Mouse (Mus musculus): Measurements from ENCODE around the gene Mical3. TPM values are rescaled to one million over a fixed set of nuclear protein-coding genes. Genes with fewer than 3 reads are reported as not detected.

Mical3 gene
- polyA plus RNA-seq, 1 experiment: 10.3 TPM

GRCm38 (mm10) chr6:121031370-121031769 lies 99.4 kb downstream of the Mical3 start:
- H3ac ChIP-seq (ENCODE audit: control insufficient read depth, insufficient read length, low read depth): no peak overlapping the region
- TF ChIP-seq FOSL1 (IDR thresholded peaks at IDR 0.05; ENCODE audit: insufficient read depth, low read length, poor library complexity, severe bottlenecking): no peak
- no peak for TF ChIP-seq MYOG (IDR thresholded peaks at IDR 0.05; ENCODE audit: control insufficient read depth, extremely low read depth, insufficient read length)
- no peak for TF ChIP-seq MYOD1 (IDR thresholded peaks at IDR 0.05; ENCODE audit: control insufficient read depth, insufficient read length, low read depth)
- no peak for TF ChIP-seq MAX (IDR thresholded peaks at IDR 0.05)
- TF ChIP-seq CTCF (IDR thresholded peaks at IDR 0.05; ENCODE audit: control insufficient read depth, insufficient read depth, insufficient read length): no peak
- TF ChIP-seq USF1 (IDR thresholded peaks at IDR 0.05; ENCODE audit: low read depth): no peak
- TF ChIP-seq CEBPB (IDR thresholded peaks at IDR 0.05; ENCODE audit: low read depth): no peak
- H3K27me3 ChIP-seq (ENCODE audit: control insufficient read depth, insufficient read depth, insufficient read length): no peaks in the 10 kb centered on the region
- no peaks in the 10 kb centered on the region for H3K79me2 ChIP-seq (ENCODE audit: control insufficient read depth, insufficient read depth)
- no peak overlapping the region for H3K4me3 ChIP-seq (ENCODE audit: insufficient read depth, poor library complexity, severe bottlenecking)
- H3K79me3 ChIP-seq (ENCODE audit: low read depth): no peaks in the 10 kb centered on the region
- H3K36me3 ChIP-seq (ENCODE audit: control insufficient read depth, insufficient read depth): peaks cover 23% of the 10 kb centered on the region

GRCm38 (mm10) chr6:121029897-121030589 lies 100.8 kb downstream of the Mical3 start:
- Histone ChIP-seq H3K36me3 (ENCODE audit: control insufficient read depth, insufficient read depth) (peaks cover 14% of the 10 kb centered on the region), H3K79me2 (ENCODE audit: control insufficient read depth, insufficient read depth) (no peaks in the 10 kb centered on the region), H3K4me3 (ENCODE audit: insufficient read depth, poor library complexity, severe bottlenecking) (no peak overlapping the region), H3K27me3 (ENCODE audit: control insufficient read depth, insufficient read depth, insufficient read length) (no peaks in the 10 kb centered on the region), H3K79me3 (ENCODE audit: low read depth) (no peaks in the 10 kb centered on the region), H3ac (ENCODE audit: control insufficient read depth, insufficient read length, low read depth) (no peak overlapping the region)
- TF ChIP-seq FOSL1 (IDR thresholded peaks at IDR 0.05; ENCODE audit: insufficient read depth, low read length, poor library complexity, severe bottlenecking) (no peak), CEBPB (IDR thresholded peaks at IDR 0.05; ENCODE audit: low read depth) (no peak), CTCF (IDR thresholded peaks at IDR 0.05; ENCODE audit: control insufficient read depth, insufficient read depth, insufficient read length) (no peak), MYOG (IDR thresholded peaks at IDR 0.05; ENCODE audit: control insufficient read depth, extremely low read depth, insufficient read length) (no peak)

- TF ChIP-seq MYOG (IDR thresholded peaks at IDR 0.05; ENCODE audit: control insufficient read depth, extremely low read depth, insufficient read length) (no peak), FOSL1 (IDR thresholded peaks at IDR 0.05; ENCODE audit: insufficient read depth, low read length, poor library complexity, severe bottlenecking) (no peak), MYOD1 (IDR thresholded peaks at IDR 0.05; ENCODE audit: control insufficient read depth, insufficient read length, low read depth) (no peak), CTCF (IDR thresholded peaks at IDR 0.05; ENCODE audit: control insufficient read depth, insufficient read depth, insufficient read length) (no peak), MAX (IDR thresholded peaks at IDR 0.05) (no peak), USF1 (IDR thresholded peaks at IDR 0.05; ENCODE audit: low read depth) (no peak), CEBPB (IDR thresholded peaks at IDR 0.05; ENCODE audit: low read depth) (no peak)
- Histone ChIP-seq H3K27me3 (ENCODE audit: control insufficient read depth, insufficient read depth, insufficient read length) (no peaks in the 10 kb centered on the region), H3K79me3 (ENCODE audit: low read depth) (no peaks in the 10 kb centered on the region), H3K79me2 (ENCODE audit: control insufficient read depth, insufficient read depth) (no peaks in the 10 kb centered on the region), H3K4me3 (ENCODE audit: insufficient read depth, poor library complexity, severe bottlenecking) (no peak overlapping the region), H3K36me3 (ENCODE audit: control insufficient read depth, insufficient read depth) (peaks cover 14% of the 10 kb centered on the region), H3ac (ENCODE audit: control insufficient read depth, insufficient read length, low read depth) (no peak overlapping the region)
These were observed 102.3 kb downstream of the Mical3 start for GRCm38 (mm10) chr6:121028514-121028913.

- no peak for TF ChIP-seq MYOD1 (IDR thresholded peaks at IDR 0.05; ENCODE audit: control insufficient read depth, insufficient read length, low read depth)
- no peak for TF ChIP-seq USF1 (IDR thresholded peaks at IDR 0.05; ENCODE audit: low read depth)
- TF ChIP-seq CEBPB (IDR thresholded peaks at IDR 0.05; ENCODE audit: low read depth): no peak
- no peak for TF ChIP-seq CTCF (IDR thresholded peaks at IDR 0.05; ENCODE audit: control insufficient read depth, insufficient read depth, insufficient read length)
- no peak for TF ChIP-seq MYOG (IDR thresholded peaks at IDR 0.05; ENCODE audit: control insufficient read depth, extremely low read depth, insufficient read length)
- TF ChIP-seq FOSL1 (IDR thresholded peaks at IDR 0.05; ENCODE audit: insufficient read depth, low read length, poor library complexity, severe bottlenecking): no peak
- no peak for TF ChIP-seq MAX (IDR thresholded peaks at IDR 0.05)
- Histone ChIP-seq H3K79me3 (ENCODE audit: low read depth) (no peaks in the 10 kb centered on the region), H3K79me2 (ENCODE audit: control insufficient read depth, insufficient read depth) (no peaks in the 10 kb centered on the region), H3ac (ENCODE audit: control insufficient read depth, insufficient read length, low read depth) (no peak overlapping the region), H3K27me3 (ENCODE audit: control insufficient read depth, insufficient read depth, insufficient read length) (no peaks in the 10 kb centered on the region), H3K4me3 (ENCODE audit: insufficient read depth, poor library complexity, severe bottlenecking) (no peak overlapping the region), H3K36me3 (ENCODE audit: control insufficient read depth, insufficient read depth) (peaks cover 9% of the 10 kb centered on the region)
These were observed 103.5 kb downstream of the Mical3 start for GRCm38 (mm10) chr6:121027314-121027713.

- H3K79me2 ChIP-seq (ENCODE audit: control insufficient read depth, insufficient read depth): no peaks in the 10 kb centered on the region
- H3K27me3 ChIP-seq (ENCODE audit: control insufficient read depth, insufficient read depth, insufficient read length): no peaks in the 10 kb centered on the region
- peaks cover 12% of the 10 kb centered on the region for H3K36me3 ChIP-seq (ENCODE audit: control insufficient read depth, insufficient read depth)
- TF ChIP-seq USF1 (IDR thresholded peaks at IDR 0.05; ENCODE audit: low read depth): no peak
- TF ChIP-seq FOSL1 (IDR thresholded peaks at IDR 0.05; ENCODE audit: insufficient read depth, low read length, poor library complexity, severe bottlenecking): no peak
- TF ChIP-seq MYOG (IDR thresholded peaks at IDR 0.05; ENCODE audit: control insufficient read depth, extremely low read depth, insufficient read length): no peak
- TF ChIP-seq MYOD1 (IDR thresholded peaks at IDR 0.05; ENCODE audit: control insufficient read depth, insufficient read length, low read depth): no peak
- no peak for TF ChIP-seq MAX (IDR thresholded peaks at IDR 0.05)
- no peak for TF ChIP-seq CTCF (IDR thresholded peaks at IDR 0.05; ENCODE audit: control insufficient read depth, insufficient read depth, insufficient read length)
- no peak overlapping the region for H3ac ChIP-seq (ENCODE audit: control insufficient read depth, insufficient read length, low read depth)
- H3K4me3 ChIP-seq (ENCODE audit: insufficient read depth, poor library complexity, severe bottlenecking): no peak overlapping the region
- H3K79me3 ChIP-seq (ENCODE audit: low read depth): no peaks in the 10 kb centered on the region
These were observed 103.9 kb downstream of the Mical3 start for GRCm38 (mm10) chr6:121026866-121027265.

Data from C2C12 (cell line).